Mouse (Mus musculus) kidney, adult 9 months (tissue): ENCODE data around the gene Ier3.

Source experiments
- DNase-seq: peaks from one replicate; pipeline ENCODE4 v3.0.0; 2022

Gene Ier3

GRCm38 (mm10) chr17:35821439-35822430, at the start of gene Ier3:
TSS of gene Ier3 (plus strand) at chr17:35821684.
- DNase-seq, result peak; percentile 97

- peak; percentile 75 for DNase-seq
These were observed 44.5 kb upstream of the Ier3 start for GRCm38 (mm10) chr17:35776811-35777609.

- no peak for DNase-seq
These were observed 42.5 kb upstream of the Ier3 start for GRCm38 (mm10) chr17:35778965-35779364.

DNA sequence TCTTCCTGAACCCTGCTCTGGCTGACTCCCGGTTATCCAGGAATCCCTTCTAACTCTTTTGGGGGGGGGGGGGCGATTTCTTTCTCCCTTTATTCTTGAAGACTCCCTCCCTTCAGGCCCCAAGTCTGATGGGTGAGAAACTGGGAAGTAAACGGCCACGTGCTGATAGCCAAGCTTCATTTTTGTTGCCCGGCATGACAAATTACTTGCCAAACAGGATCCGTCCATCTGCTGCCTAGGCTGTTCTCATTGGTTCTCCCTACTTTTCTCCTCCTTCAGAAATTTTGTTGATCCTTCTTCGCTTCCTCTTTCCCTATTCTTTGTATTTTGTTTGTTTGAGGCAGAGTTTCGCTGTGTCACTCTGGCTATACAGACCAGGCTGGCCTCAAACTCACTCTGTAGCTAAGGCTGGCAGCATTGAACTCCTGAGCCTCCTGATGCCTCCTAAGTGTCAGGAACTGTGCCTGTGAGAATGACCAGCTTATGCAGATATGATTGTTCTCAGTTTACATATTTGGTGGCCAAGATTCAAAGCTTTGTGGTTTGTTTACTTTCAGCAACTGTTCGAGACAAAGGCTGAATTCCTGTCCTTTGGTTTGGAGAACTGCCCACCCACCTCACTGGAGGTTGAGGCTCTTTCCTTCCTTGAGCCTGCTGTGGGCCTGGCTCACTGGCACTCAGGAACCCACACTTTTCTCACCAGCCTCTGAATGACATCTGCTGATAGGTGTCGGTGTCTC, 41.8 kb upstream of the Ier3 start:
- DNase-seq, result no peak

DNA sequence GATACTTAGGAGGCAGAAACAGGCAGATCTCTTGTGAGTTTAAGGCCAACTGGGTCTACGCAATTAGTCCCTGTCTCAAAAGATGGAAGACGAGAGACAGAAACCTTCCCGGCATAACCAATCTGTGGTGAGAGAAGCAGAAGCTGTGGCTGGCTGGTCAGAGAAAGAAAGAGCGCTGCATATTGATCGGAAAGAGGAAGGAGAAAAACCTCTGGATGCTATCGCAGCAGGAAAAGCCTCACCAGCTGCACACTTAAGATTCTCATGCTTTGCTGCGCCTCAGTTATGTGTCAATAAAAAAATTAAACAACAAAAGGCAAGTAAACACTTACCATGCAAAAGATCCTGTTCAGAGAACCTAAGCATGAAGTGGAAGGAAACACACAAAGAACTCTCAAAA, 41.1 kb upstream of the Ier3 start:
- no peak for DNase-seq

- DNase-seq, result no peak
These were observed 39.1 kb upstream of the Ier3 start for GRCm38 (mm10) chr17:35782398-35782797.

- peak; percentile 21 for DNase-seq
These were observed 38.6 kb upstream of the Ier3 start for GRCm38 (mm10) chr17:35782924-35783323.

DNA sequence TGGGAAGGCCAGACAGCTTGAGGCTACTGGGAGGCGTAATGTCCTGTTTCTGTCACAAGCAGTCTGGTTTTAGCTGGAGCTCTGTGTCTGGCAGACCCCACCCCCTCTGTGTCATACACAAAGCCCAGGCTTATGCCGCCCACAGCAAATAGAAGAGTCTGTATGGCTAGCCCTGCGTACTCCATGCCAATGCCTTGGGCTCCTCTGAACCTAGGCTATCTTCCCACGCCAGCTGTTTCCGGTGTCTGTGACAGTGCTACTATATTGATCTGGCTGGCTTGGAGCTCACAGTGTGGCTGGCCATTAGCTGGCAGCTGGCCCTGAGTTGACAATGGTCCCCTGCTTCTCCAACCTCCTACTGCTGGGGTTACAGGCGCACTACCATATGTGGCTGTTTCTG, 37.5 kb upstream of the Ier3 start:
- DNase-seq, result no peak

DNA sequence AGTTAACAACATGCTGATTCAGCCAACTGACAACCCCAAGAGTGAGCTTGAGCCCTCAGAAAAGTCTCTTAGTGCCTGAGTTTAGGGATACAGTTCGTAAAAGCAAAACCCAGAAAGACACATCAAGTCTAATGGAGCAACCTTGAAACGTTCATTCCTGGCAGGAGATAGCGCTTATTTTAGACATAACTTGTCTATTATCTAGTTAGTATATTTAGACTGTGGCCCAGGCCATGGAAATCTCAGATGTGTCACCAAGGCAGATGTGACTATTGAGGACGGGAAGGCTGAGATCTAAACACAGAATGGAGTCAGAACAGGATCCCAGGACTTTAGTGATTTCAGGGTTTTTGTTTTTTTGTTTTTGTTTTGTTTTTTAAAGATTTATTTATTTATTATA, 36.3 kb upstream of the Ier3 start:
- no peak for DNase-seq

DNA sequence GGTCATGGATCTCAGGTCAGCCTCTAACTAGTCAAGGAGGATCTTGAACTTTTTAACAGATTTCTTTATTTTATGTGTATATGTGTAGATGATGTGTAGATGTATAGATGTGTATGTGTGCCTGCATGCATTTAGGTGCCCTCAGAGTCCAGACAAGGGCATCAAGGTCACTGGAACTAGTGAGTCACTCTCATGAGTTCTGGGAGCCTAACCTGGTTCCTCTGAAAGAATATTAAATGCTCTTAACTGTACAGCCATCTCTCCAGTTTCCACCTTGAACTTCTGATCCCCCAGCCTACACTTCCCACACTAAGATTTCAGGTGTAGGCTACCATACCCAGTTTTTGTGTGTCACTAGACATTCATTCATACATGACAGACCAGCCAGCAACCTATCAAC, 34.0 kb upstream of the Ier3 start:
- DNase-seq, result no peak

- no peak for DNase-seq
These were observed 33.5 kb upstream of the Ier3 start for GRCm38 (mm10) chr17:35788025-35788424.

GRCm38 (mm10) chr17:35790933-35791332, 30.6 kb upstream of the Ier3 start:
- no peak for DNase-seq

DNA sequence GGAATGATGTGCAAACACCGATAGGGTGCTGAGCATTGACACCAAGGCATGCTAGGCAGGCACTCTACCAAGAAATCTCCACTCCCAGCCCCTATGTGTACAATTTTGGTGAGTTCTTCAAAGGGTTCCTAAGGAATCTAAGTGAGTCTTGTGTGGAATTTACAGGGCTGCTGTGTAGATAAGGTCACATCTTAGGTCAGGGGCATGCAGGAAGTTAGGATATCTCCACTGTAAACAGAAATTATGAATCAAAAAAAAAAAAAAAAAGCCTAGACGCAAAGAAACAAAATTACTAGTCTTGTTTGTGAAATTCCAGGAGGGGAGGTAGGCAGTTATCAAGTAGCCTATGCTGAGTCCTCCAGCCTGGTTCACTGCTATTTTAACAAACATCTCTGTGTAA, 28.6 kb upstream of the Ier3 start:
- no peak for DNase-seq

- no peak for DNase-seq
These were observed 26.4 kb upstream of the Ier3 start for GRCm38 (mm10) chr17:35795099-35795498.

- DNase-seq, result no peak
These were observed 25.8 kb upstream of the Ier3 start for GRCm38 (mm10) chr17:35795656-35796055.

- DNase-seq, result no peak
These were observed 24.6 kb upstream of the Ier3 start for GRCm38 (mm10) chr17:35796835-35797234.

GRCm38 (mm10) chr17:35800905-35801304, 20.6 kb upstream of the Ier3 start:
- DNase-seq, result no peak

- no peak for DNase-seq
These were observed 18.5 kb upstream of the Ier3 start for GRCm38 (mm10) chr17:35803020-35803419.

- peak; percentile 60 for DNase-seq
These were observed 17.6 kb upstream of the Ier3 start for GRCm38 (mm10) chr17:35803858-35804399.

- DNase-seq, result peak; percentile 78
These were observed 13.4 kb upstream of the Ier3 start for GRCm38 (mm10) chr17:35808073-35808472.

DNA sequence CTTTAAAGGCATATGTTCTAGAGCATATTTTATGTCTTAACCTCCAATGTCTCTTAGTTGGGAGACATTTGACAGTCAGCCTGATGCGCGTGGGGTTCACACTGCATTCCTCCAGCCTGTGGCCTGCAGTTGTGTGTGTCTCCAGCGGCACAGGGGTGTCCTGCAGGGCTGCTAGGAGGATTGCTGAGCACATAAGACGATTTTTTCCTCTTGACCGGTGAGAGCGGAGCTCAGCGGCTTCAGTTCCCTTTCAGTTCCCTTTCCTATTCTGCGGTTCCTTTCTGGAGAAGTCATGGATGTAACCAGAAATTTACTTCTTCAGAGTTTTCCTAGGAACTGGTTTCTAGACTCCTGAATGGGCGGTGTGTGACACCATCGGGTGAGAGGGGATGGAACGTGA, 12.1 kb upstream of the Ier3 start:
- DNase-seq, result no peak

DNA sequence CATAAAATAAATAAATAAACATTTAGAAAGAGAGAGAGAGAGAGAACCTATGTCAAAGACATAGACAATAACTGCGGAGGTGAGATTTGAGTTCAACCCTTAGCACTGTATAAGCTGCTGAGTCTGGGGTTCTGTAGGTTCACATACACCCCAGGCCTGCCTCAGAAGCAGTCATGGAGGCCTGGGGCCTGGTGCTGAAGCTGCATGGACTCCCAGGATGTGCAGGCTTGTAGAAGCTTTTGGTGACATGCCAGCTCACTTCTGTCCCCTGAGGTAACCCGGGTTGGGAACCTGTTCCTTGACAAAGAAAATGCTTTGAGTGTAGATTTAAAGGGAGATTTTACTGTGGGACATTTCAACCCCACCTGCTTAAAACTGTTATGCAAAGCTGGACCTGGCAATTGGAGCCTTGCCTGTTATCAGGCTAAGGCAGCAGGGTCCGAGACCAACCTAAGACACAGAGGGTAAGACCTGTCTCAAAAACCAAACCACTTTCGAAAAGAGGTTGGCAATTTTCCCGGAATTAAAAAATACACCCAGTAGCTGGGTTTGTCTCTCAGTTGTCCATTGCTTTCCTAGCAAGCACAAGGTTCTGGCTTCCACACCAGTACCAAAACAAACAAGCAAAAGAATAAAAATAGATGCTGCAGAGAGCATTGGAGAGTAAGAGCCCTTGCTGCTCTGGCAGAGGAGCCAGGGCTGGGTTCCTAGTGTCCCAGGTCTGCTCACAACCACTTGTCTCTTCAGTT, 10.4 kb upstream of the Ier3 start:
- DNase-seq, result no peak
